Mouse (Mus musculus): ENCODE measurements at regions not wholly inside any gene's neighbourhood (a gene's known extent, or its start where the extent isn't known, plus 50 kb on each side); places are given as distances from the start of the nearest gene placed in this dataset.

- Histone ChIP-seq H3K36me3 (ENCODE audit: control insufficient read depth in 1 of 2, insufficient read depth in 2 of 2, low read length in 2 of 2) (no peaks in the 10 kb centered on the region), H3K4me1 (ENCODE audit: control insufficient read depth in 1 of 2, insufficient read depth in 2 of 2, low read length in 2 of 2) (no peaks in the 10 kb centered on the region), H3K9me3 (replicated peaks; ENCODE audit: insufficient read depth, low read length) (no peaks in the 10 kb centered on the region), H3K9ac (ENCODE audit: control insufficient read depth, low read depth, low read length, poor library complexity, severe bottlenecking) (no peak overlapping the region), H3K79me2 (ENCODE audit: control insufficient read depth, insufficient read depth, low read length, poor library complexity) (no peaks in the 10 kb centered on the region), H3K4me3 (ENCODE audit: control insufficient read depth in 1 of 2, insufficient read depth in 1 of 2, low read depth in 2 of 2, low read length in 2 of 2) (no peak overlapping the region), H3K27me3 (ENCODE audit: control insufficient read depth in 1 of 2, insufficient read depth in 2 of 2, low read length in 2 of 2) (no peaks in the 10 kb centered on the region), H3K27ac (ENCODE audit: control insufficient read depth, low read depth, low read length) (no peak overlapping the region)
- no peak for DNase-seq (ENCODE audit: low read depth, low spot score)
- TF ChIP-seq NRF1 (IDR thresholded peaks at IDR 0.05; ENCODE audit: insufficient read depth, low read depth, low read length, poor library complexity, severe bottlenecking) (no peak), ELF1 (IDR thresholded peaks at IDR 0.05; ENCODE audit: low read depth, low read length) (no peak), NELFE (IDR thresholded peaks at IDR 0.05; ENCODE audit: low read depth, low read length) (no peak), ZNF384 (IDR thresholded peaks at IDR 0.05; ENCODE audit: low read depth, low read length) (no peak), ZMIZ1 (IDR thresholded peaks at IDR 0.05; ENCODE audit: low read depth, low read length) (no peak), MYB (IDR thresholded peaks at IDR 0.05; ENCODE audit: low read depth, low read length) (no peak), CHD1 (IDR thresholded peaks at IDR 0.05; ENCODE audit: low read depth, low read length) (no peak), SMC3 (IDR thresholded peaks at IDR 0.05; ENCODE audit: low read depth, low read length) (no peak), CHD2 (IDR thresholded peaks at IDR 0.05; ENCODE audit: low read length) (no peak), GABPA (IDR thresholded peaks at IDR 0.05; ENCODE audit: low read depth, low read length) (no peak), SIN3A (IDR thresholded peaks at IDR 0.05; ENCODE audit: low read length) (no peak), CTCF (IDR thresholded peaks at IDR 0.05 in 2 of 3, conservative IDR thresholded peaks at IDR 0.05 in 1 of 3; ENCODE audit: control insufficient read depth in 1 of 3, insufficient read depth in 1 of 3, low read depth in 2 of 3, low read length in 3 of 3, poor library complexity in 1 of 3, severe bottlenecking in 1 of 3) (no peak), TBP (IDR thresholded peaks at IDR 0.05; ENCODE audit: low read depth, low read length) (no peak), KAT2A (conservative IDR thresholded peaks at IDR 0.05; ENCODE audit: low read depth, low read length) (no peak)
Observed at GRCm38 (mm10) chr4:114351282-114351681, 55.2 kb upstream of the Trabd2b start.

GRCm38 (mm10) chr4:114353058-114353457, 53.5 kb upstream of the Trabd2b start:
- H3K4me3 ChIP-seq (ENCODE audit: control insufficient read depth in 1 of 2, insufficient read depth in 1 of 2, low read depth in 2 of 2, low read length in 2 of 2) = no peak overlapping the region
- H3K36me3 ChIP-seq (ENCODE audit: control insufficient read depth in 1 of 2, insufficient read depth in 2 of 2, low read length in 2 of 2) = no peaks in the 10 kb centered on the region
- H3K4me1 ChIP-seq (ENCODE audit: control insufficient read depth in 1 of 2, insufficient read depth in 2 of 2, low read length in 2 of 2) = no peaks in the 10 kb centered on the region
- H3K27me3 ChIP-seq (ENCODE audit: control insufficient read depth in 1 of 2, insufficient read depth in 2 of 2, low read length in 2 of 2) = no peaks in the 10 kb centered on the region
- no peak for DNase-seq (ENCODE audit: low read depth, low spot score)
- H3K79me2 ChIP-seq (ENCODE audit: control insufficient read depth, insufficient read depth, low read length, poor library complexity) = no peaks in the 10 kb centered on the region
- H3K9ac ChIP-seq (ENCODE audit: control insufficient read depth, low read depth, low read length, poor library complexity, severe bottlenecking) = no peak overlapping the region
- no peak overlapping the region for H3K27ac ChIP-seq (ENCODE audit: control insufficient read depth, low read depth, low read length)
- no peaks in the 10 kb centered on the region for H3K9me3 ChIP-seq (replicated peaks; ENCODE audit: insufficient read depth, low read length)
- no peak for TF ChIP-seq TCF12 (IDR thresholded peaks at IDR 0.05; ENCODE audit: low read depth, low read length)
- no peak for TF ChIP-seq POLR2AphosphoS2 (IDR thresholded peaks at IDR 0.05; ENCODE audit: low read length)
- no peak for TF ChIP-seq HCFC1 (IDR thresholded peaks at IDR 0.05; ENCODE audit: low read depth, low read length)
- TF ChIP-seq MAX (IDR thresholded peaks at IDR 0.05; ENCODE audit: low read length) = no peak
- TF ChIP-seq POLR2A (IDR thresholded peaks at IDR 0.05; ENCODE audit: control insufficient read depth in 1 of 2, insufficient read depth in 1 of 2, low read depth in 1 of 2, low read length in 2 of 2, poor library complexity in 1 of 2) = no peak
- TF ChIP-seq NRF1 (IDR thresholded peaks at IDR 0.05; ENCODE audit: insufficient read depth, low read depth, low read length, poor library complexity, severe bottlenecking) = no peak
- TF ChIP-seq NELFE (IDR thresholded peaks at IDR 0.05; ENCODE audit: low read depth, low read length) = no peak
- no peak for TF ChIP-seq RAD21 (IDR thresholded peaks at IDR 0.05; ENCODE audit: low read depth, low read length)
- TF ChIP-seq MAZ (IDR thresholded peaks at IDR 0.05; ENCODE audit: low read depth, low read length) = no peak
- TF ChIP-seq CTCF (IDR thresholded peaks at IDR 0.05 in 2 of 3, conservative IDR thresholded peaks at IDR 0.05 in 1 of 3; ENCODE audit: control insufficient read depth in 1 of 3, insufficient read depth in 1 of 3, low read depth in 2 of 3, low read length in 3 of 3, poor library complexity in 1 of 3, severe bottlenecking in 1 of 3) = no peak
- no peak for TF ChIP-seq RCOR1 (IDR thresholded peaks at IDR 0.05; ENCODE audit: low read depth, low read length)
- no peak for TF ChIP-seq ELF1 (IDR thresholded peaks at IDR 0.05; ENCODE audit: low read depth, low read length)
